Mouse (Mus musculus) lung, postnatal 4 days (tissue): ENCODE measurements around the gene Spata21.

Experiments
- DNase-seq, 2 experiments: peaks; one replicate each; pipeline ENCODE4 v3.0.0; 2021

Gene Spata21

DNA sequence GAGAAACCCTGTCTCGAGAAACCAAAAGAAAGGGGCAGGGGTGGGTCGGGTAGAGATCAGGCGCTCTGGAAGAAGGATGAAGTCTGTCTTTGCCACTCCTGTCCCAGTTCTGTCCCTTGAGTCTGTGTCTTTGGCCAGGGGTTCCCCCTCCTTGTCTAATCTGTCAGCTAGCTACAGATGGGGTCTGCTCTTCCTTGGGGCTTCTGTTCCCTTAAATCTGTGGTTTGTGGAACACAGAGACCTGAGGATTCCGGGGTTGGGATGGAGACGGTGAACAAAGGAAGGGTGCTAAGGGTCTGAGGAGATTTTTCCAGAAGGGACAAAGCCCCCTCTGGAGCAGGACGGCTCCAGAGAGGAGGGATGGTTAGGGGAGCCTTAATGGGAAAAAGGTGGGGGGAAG, at the start of gene Spata21:
Gene Spata21 (plus strand): TSS at position 301 of the 400 bp plus-strand sequence.
- DNase-seq = no peak

GRCm38 (mm10) chr4:141041117-141041516, 47.0 kb upstream of the Spata21 start:
- DNase-seq = peak in 1 of 2 experiments; percentile 44

DNA sequence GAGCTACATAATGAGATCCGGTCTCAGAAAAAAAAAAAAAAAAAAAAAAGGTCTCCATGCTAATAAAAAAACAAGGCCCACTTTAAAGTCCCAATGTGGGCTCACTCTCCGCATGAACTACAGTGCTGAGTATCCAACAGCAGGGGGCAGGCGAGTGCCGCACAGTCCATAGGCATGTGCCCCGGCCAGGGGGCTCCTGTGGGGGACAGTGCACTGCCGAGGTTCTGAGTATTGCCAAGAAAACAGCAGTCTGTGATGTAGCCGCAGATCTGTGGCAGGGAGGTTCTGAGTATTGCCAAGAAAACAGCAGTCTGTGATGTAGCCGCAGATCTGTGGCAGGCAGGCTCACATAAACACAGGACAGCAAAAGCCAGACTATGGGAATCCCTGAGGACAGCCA, 43.3 kb upstream of the Spata21 start:
- peak; percentile 83 to 89 for DNase-seq

- no peak for DNase-seq
Measured at GRCm38 (mm10) chr4:141048810-141049475, 39.2 kb upstream of the Spata21 start.

- no peak for DNase-seq
Measured at GRCm38 (mm10) chr4:141049476-141049835, 38.7 kb upstream of the Spata21 start.

- no peak for DNase-seq
Measured at GRCm38 (mm10) chr4:141052442-141052841, 35.7 kb upstream of the Spata21 start.

DNA sequence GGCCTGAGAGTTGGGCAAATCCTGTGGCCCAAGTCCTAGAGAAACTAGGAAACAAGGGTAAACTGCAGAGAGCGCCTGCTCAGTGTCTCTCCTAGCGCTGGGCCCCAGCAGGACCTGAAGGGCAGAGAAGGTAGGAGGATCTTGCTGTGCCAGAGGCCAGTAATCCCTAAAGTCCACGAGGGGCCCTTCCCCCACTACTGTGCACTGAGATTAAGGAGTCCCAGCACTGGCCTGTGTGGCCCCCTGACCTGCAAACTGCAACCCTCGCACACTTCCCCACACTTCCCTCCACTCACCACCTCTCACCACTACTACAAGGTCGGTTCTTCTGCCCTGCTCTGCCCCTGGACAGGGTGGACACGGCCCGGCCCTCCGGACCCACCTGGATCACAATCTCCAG, 35.0 kb upstream of the Spata21 start:
- no peak for DNase-seq

DNA sequence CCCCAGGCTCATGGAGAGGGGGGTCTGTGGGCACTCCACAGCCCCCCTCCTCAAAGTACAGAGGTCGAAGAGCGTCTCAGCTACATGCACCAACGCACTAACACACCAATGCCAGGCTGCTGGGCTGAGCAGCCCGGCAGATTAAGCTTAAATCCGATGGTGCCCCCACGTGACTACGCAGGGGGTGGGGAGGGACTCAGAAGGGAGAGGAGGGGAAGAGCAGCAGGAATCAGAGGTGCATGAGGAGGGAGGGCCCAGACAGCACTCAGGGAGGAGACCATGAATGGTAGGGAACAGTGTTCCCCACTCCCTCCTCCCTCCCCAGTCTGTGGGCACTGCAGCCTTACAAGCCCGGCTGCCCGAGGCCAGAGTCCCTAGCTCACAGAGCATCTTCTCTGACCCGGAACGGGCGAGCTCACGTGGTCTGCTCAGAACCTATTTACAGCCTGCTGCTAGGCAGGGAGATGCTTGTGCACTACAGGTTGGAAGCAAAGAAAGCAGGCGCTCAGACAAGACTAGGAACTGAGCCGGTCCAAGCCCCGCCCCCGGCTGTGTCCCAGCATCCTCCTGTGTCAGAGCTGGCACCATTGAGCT, 34.5 kb upstream of the Spata21 start:
- no peak for DNase-seq

GRCm38 (mm10) chr4:141056970-141057369, 31.2 kb upstream of the Spata21 start:
- DNase-seq = no peak

- no peak for DNase-seq
Measured at GRCm38 (mm10) chr4:141058835-141059234, 29.3 kb upstream of the Spata21 start.

DNA sequence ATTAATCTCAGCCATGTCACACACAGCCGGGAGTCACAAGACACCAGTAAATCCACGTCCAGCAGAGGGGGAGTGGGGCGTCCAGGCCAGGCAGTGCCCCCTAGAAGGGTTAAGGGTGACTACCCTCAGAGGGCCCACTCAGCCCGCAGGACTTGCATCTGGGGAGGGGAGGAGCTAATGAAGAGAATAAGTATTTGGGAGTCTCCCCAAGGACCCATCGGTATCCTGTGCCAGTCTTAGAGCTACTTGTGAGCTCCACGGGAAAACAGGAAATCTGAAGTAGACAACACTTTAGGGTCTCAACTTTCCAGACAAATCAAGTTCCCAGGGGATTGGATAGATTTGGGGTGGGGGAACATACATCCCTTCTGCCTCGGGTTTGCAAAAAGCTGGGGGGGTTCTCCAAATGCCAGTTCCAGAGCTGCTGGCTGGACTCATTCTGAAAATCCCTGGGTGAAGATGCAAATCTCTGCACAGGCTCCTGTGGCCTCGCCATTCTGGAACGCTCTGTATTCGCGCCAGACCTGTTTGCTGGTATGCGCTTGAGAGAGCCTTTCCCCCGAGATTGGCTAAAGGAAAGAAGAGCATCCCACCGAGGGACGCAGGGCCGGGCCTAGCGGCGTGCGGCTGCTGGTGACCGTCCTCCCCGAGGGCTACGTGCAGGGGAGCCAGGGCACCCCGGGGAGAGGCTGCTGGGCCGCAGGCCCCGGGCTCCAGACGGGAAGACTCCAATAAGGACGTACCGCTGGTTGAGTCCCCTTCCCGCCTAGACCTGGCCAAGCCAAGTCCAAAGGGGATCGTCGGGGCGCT, 28.3 kb upstream of the Spata21 start:
- DNase-seq = no peak

DNA sequence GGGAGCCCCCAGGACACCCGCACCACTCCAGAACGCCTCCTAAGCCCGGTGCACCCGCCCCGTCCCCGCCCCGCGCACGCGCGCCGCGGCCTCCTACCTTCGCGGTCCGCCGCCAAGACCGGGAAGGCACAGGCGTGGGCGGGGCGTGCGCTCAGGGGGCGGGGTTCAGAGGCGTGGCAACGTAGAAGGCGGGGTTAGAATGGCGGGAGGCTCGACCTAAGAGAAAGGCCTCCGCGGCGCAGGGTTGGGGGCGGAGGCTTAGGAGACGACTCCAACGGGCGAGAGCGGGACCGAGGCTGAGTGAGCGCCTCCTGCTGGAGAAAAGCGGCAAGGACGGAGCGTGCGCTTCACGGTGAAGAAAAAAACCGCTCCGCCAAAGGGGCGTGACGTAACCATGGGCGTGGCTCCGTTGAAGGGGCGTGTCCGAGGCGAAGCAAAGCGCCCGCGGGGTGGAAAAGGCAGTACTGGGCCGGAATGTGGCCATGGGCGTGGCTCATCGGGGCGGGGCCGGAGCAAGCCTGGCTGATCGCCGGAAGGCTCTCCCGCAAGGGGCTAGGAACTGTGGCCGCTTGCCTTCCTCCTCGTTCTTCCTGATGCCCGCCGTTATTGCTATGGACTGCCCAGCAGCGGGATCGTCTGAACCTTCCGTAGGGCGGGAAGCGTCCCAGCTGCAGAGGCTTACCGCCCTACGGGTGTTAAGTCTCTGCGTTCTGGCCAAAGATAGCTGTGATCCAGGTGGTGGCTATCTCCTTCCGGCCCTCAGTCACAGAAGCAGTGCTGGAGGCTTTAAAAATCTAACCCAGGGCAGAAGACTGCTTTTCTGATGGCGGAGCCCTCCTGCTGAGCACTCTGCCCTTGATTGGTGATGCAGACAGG, 27.5 kb upstream of the Spata21 start, which contains the start of gene Crocc:
Gene Crocc (minus strand): TSS at position 125 of the 876 bp plus-strand sequence.
- DNase-seq = peak; percentile 99 to 100

DNA sequence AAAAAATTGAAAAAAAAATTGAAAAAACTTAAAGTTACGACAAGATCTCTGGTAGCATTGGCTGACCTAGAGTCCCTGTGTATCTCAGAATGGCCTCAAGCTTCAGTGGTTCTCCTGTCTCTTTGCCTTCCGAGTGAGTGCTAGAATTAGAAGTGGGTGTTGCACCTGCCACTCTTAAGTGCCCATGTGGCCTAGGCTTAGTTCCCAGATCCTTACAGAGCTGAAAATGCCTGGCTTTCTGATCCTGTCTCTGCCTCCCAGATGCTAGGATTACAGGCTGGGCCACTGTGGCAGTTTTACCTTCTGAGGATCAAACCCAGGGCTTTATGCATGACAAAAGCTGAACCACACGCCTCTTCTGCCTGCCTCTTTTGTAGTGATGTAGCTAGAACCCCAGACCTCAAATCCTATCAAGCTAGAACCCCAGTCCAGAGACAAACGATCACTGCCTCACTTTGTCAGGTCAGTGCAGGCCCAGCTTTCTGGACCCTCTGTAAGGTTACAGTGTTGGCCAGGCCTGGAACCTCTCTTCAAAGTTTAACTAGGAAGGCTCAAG, 24.0 kb upstream of the Spata21 start:
- no peak for DNase-seq

DNA sequence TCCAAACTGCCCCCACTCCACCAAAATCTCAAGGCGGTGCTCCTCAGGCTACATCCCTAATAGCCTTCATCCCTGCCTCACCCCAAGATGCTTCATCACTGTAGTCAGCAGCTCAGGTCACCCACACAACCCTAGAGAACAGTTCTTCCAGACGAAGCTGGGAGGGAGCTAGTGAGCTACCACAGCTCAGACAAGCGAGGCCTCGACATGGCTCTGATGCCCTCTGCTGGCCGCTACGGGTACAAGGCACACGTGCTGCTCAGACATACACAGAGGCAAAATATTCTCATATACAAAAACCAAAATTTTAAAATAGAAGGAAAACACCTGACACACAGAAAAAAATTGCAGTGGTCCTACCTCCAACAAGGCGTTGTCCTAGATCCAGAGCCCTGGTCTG, 23.0 kb upstream of the Spata21 start:
- DNase-seq = peak; percentile 86 to 89

GRCm38 (mm10) chr4:141066709-141067515, 21.2 kb upstream of the Spata21 start:
- DNase-seq = peak; percentile 63 to 79

GRCm38 (mm10) chr4:141067516-141068046, 20.6 kb upstream of the Spata21 start:
- DNase-seq = no peak

DNA sequence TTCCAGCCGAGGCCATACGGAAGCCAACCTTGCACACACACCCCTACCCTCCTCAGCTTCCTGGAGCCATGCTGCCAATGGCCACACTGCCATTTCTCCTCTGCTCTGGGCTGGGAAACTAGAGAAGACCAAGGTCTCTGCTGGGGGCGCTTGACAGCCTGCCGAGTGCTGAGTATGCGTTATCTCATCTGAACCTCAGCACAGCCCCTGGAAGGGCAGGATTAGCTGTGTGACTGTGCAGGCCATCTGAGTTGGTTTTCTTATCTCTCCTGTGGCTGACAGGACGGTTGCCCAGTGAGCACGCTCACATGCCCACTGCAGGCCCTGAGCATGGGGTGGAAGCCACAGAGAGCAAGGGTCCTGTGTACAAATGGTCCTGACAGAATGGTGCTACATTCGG, 19.5 kb upstream of the Spata21 start:
- no peak for DNase-seq

- peak; percentile 67 to 74 for DNase-seq
Measured at GRCm38 (mm10) chr4:141069731-141070130, 18.4 kb upstream of the Spata21 start.

DNA sequence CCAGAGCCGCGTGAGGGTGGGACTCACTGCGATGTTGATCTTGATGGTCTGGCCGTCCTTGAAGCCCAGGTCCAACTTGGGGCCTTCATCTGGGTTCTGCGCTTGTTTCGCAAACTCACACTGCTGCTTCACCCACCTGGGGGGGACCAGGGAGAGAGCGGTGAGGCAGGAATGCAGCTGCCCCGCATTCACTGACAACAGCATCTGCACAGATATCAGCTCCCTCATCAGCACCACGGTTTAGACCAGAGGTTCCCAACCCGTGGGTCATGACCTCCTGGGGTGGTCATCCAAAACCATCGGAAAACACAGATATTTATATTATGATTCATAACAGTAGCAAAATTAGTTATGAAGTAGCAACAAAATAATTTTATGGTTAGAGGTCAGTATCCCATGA, 15.6 kb upstream of the Spata21 start:
- DNase-seq = no peak

DNA sequence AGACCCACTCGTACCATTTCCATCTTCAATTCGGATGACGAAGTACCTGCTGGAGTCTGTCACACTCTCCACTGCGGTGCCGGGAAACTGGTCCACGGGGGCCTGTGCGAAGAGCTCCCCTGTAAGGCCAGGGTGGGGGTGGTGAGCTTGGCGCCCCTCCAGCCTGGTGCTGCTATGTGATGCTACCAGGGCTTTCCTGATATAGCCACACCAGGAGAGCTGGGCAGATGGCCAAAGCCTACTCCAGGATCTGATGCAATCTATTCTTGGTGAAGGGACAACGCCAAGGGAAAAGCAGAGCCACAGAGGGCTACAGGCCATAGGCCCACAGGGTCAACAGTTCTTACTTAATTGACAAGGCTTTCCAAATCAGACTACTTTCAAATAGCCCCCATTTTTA, 14.5 kb upstream of the Spata21 start:
- DNase-seq = peak; percentile 58 to 61

- DNase-seq = no peak
Measured at GRCm38 (mm10) chr4:141074109-141074508, 14.0 kb upstream of the Spata21 start.
